Mouse (Mus musculus): ENCODE results near the gene Exoc2.

Gene Exoc2

DNA sequence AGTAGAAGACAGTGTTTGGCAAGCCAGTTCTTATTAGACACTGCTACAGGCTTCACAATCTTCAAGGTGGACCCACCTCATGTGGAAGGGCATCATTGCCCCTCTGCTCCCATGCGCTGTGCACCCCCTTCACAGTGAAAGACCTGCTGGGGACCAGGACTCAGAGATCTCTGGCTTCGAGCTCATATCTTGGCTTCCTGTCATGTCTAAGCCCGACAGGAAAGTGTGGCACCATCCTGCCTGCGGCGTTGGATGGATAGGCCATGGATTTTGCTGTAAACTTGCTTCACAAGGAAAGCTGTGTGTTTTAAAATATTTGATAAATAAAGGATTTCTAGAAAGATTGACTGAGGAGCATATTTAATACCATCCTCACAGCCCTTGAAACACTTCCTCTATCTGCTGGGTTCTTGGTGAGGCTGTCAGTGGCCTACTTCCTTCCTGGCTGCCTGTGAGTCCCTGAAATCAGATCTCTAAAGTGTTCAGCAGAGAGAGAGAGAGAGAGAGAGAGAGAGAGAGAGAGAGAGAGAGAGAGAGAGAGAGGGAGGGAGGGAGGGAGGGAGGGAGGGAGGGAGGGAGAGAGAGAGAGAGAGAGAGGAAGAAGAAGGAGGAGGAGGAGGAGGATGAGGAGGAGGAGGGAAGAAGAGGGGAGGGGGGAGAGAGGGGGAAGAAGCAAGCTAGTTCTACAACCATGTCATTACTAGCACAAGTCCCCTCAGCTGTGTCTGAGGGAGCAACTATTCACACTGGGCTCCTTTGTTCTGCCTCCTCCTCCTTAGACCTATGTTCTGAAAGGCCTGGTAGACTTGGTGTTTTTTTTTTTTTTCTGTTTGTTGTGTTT lies 207.0 kb downstream of the Exoc2 start:
- no peak for DNase-seq (ENCODE audit: low spot score)

DNA sequence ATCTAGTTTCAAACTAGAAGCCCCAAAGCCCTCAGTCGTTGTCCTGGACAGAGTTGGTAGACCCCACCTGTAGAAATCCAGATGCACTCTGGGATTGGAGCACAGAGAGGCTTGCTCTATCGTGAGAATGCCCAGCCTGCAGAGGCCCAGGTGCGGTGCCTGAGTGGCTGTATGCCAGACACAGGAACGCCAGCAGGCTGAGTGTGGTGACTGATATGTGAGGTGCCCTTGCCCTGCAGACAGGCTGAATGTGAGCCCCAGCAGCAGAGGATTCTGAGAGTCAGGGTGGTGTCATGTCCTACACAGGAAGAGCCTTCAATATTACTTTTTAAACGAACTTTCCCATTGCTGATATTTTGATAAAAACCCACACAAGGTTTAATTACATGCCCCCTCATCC lies 208.0 kb downstream of the Exoc2 start:
- DNase-seq (ENCODE audit: low spot score) = no peak

GRCm38 (mm10) chr13:30764014-30764740 lies 209.7 kb downstream of the Exoc2 start:
- no peak for DNase-seq (ENCODE audit: low spot score)
